Mouse (Mus musculus) adrenal gland, adult 18-20 months (tissue): ENCODE data around the gene Ero1lb. TPM values are rescaled to one million over a fixed set of nuclear protein-coding genes. Genes with fewer than 3 reads are reported as not detected.

Experiments used
- total RNA-seq, 2 experiments: library from RNA; stranded (reverse); gene quantifications; 1 replicate in 1 of 2; 2 replicates in 1 of 2; pipeline ENCODE4 v1.2.3; 2021

The Ero1lb gene
- total RNA-seq, 2 experiments from 2014 or later, result 14.3 to 17.4 TPM

Other genes starting within 250 kb of the Ero1lb start
- 1 to 10 TPM in 1 of 2 experiments, under 1 TPM in 1; 0.70 to 3.7 TPM for gene Actn2, start 225.1 kb upstream of the Ero1lb start, total RNA-seq
- 10 to 100 TPM; 43.2 to 49.9 TPM for gene Heatr1, start 170.8 kb upstream of the Ero1lb start, total RNA-seq
- gene Lgals8, start 100.9 kb upstream of the Ero1lb start, total RNA-seq, result 10 to 100 TPM; 65.8 to 74.2 TPM
- gene Edaradd, start 45.4 kb upstream of the Ero1lb start, total RNA-seq, result under 1 TPM; 0.06 to 0.07 TPM
- gene Prl2c3, start 234.2 kb downstream of the Ero1lb start, total RNA-seq, result not detected